Mouse (Mus musculus) neural tube, embryonic 14.5 days (tissue): ENCODE data around the gene Zfp128. TPM values are rescaled to one million over a fixed set of nuclear protein-coding genes. Genes with fewer than 3 reads are reported as not detected.
"Not testable (repeated sequence)": the region's sequence is repeated elsewhere in the genome, so short reads cannot be mapped to it uniquely, and the experiment has no call there.

Experiments used
- ATAC-seq: fragments of 200-750 bp; cut with Nextera tagmentation; 2 replicates; pipeline ENCODE4 v1.8.0; 2017; ENCODE audit warnings: low read depth, mild to moderate bottlenecking, moderate TSS enrichment, moderate library complexity
- H3K27ac ChIP-seq: fragments of 300-500 bp; sonication (generic); 2 replicates; pipeline ENCODE4 v1.5.1; 2014; ENCODE audit warnings: low read depth, mild to moderate bottlenecking, control low read depth, low read length, moderate library complexity, mixed read lengths
- H3K27me3 ChIP-seq: fragments of 300-500 bp; sonication (generic); 2 replicates; pipeline ENCODE4 v1.6.1; 2014; ENCODE audit warnings: low read length; ENCODE audit not compliant: control insufficient read depth, insufficient read depth
- H3K36me3 ChIP-seq: fragments of 300-500 bp; sonication (generic); 2 replicates; pipeline ENCODE4 v1.6.1; 2014; ENCODE audit warnings: low read length, mixed read lengths; ENCODE audit not compliant: control insufficient read depth, insufficient read depth
- H3K4me1 ChIP-seq: fragments of 300-500 bp; sonication (generic); 2 replicates; pipeline ENCODE4 v1.6.1; 2014; ENCODE audit warnings: low read length; ENCODE audit not compliant: control insufficient read depth, insufficient read depth
- H3K4me2 ChIP-seq: fragments of 300-500 bp; sonication (generic); 2 replicates; pipeline ENCODE4 v1.6.1; 2014; ENCODE audit warnings: mild to moderate bottlenecking, low read depth, low read length, control low read depth
- H3K4me3 ChIP-seq: fragments of 300-500 bp; sonication (generic); 2 replicates; pipeline ENCODE4 v1.5.1; 2014; ENCODE audit warnings: low read depth, low read length, control low read depth, mixed read lengths
- H3K9ac ChIP-seq: fragments of 300-500 bp; sonication (generic); replicated peaks from 2 replicates; pipeline ENCODE4 v1.6.1; 2014; ENCODE audit warnings: low read depth, mild to moderate bottlenecking, control low read depth, low read length, mixed read lengths
- H3K9me3 ChIP-seq: fragments of 300-500 bp; sonication (generic); 2 replicates; pipeline ENCODE4 v1.6.1; 2016; ENCODE audit warnings: low read length; ENCODE audit not compliant: control insufficient read depth
- WGBS: fragments of 180-500 bp; shearing (Covaris S2); extraction: QIAGEN DNeasy Blood & Tissue Kit; methylation state at CpG from one replicate; pipeline ENCODE4 v1.1.7; 2014; 5-methylcytosine and 5-hydroxymethylcytosine counted together
- polyA plus RNA-seq: library from polyadenylated mRNA; unstranded; fragments of >200 nt; fragmentation: Nextera tagmentation; extraction: Ambion mirVana; gene quantifications from 2 replicates; pipeline ENCODE4 v1.2.1, GENCODE M21; 2014

Zfp128 gene
- polyA plus RNA-seq, 1 experiment from 2014 or later: 7.4 TPM

GRCm38 (mm10) chr7:12913556-12913955 is 32.6 kb downstream of the Zfp128 start:
- H3K4me1 ChIP-seq: no peaks in the 10 kb centered on the region
- H3K4me2 ChIP-seq: no peak overlapping the region
- no peaks in the 10 kb centered on the region for H3K27me3 ChIP-seq
- no peak for ATAC-seq
- no peak overlapping the region for H3K9ac ChIP-seq
- H3K27ac ChIP-seq: no peak overlapping the region
- H3K9me3 ChIP-seq: no peaks in the 10 kb centered on the region
- no peak overlapping the region for H3K4me3 ChIP-seq
- H3K36me3 ChIP-seq: peaks cover 5% of the 10 kb centered on the region; the same call in 1 of the 2 replicates

GRCm38 (mm10) chr7:12920495-12920894 is 39.5 kb downstream of the Zfp128 start:
- H3K4me3 ChIP-seq, H3K9me3 ChIP-seq, H3K4me2 ChIP-seq, H3K27me3 ChIP-seq, ATAC-seq, H3K9ac ChIP-seq, H3K4me1 ChIP-seq, H3K27ac ChIP-seq: not testable (repeated sequence)
- WGBS: 92% methylated on average over 7 of the region's 8 CpGs
- H3K36me3 ChIP-seq: peaks cover 11% of the 10 kb centered on the region

GRCm38 (mm10) chr7:12921318-12921704 is 40.3 kb downstream of the Zfp128 start:
- Histone ChIP-seq H3K27ac (peak overlapping the region; percentile 85), H3K4me2 (peak overlapping the region; percentile 79), H3K9ac (peak overlapping the region; percentile 65), H3K9me3 (no peaks in the 10 kb centered on the region), H3K4me3 (peak overlapping the region; percentile 94), H3K4me1 (peaks cover 9% of the 10 kb centered on the region), H3K36me3 (peaks cover 19% of the 10 kb centered on the region), H3K27me3 (peaks cover 3% of the 10 kb centered on the region; the same call in 1 of the 2 replicates)
- peak; percentile 19 for ATAC-seq
- 0% methylated on average over 3 of the region's 3 CpGs for WGBS

- H3K9me3 ChIP-seq: no peaks in the 10 kb centered on the region
- under 1% methylated on average over 55 of the region's 55 CpGs for WGBS
- H3K4me2 ChIP-seq: peak within 1 kb of the TSS; percentile 79
- peaks cover 25% of the 10 kb centered on the region for H3K36me3 ChIP-seq
- peak within 1 kb of the TSS; percentile 86 for H3K9ac ChIP-seq
- H3K4me1 ChIP-seq: peaks cover 9% of the 10 kb centered on the region
- ATAC-seq: peak; percentile 98
- peaks cover 7% of the 10 kb centered on the region; the same call in 1 of the 2 replicates for H3K27me3 ChIP-seq
- peak within 1 kb of the TSS; percentile 85 for H3K27ac ChIP-seq
- peak within 1 kb of the TSS; percentile 94 for H3K4me3 ChIP-seq
These were observed 40.9 kb downstream of the Zfp128 start, which contains the start of gene Rps5 for GRCm38 (mm10) chr7:12921705-12922465. Gene Rps5, plus strand, starts transcription at chr7:12922290.

- peak overlapping the region; percentile 79 for H3K4me2 ChIP-seq
- H3K4me1 ChIP-seq: peaks cover 9% of the 10 kb centered on the region
- H3K27me3 ChIP-seq: peaks cover 11% of the 10 kb centered on the region
- no peak overlapping the region for H3K27ac ChIP-seq
- H3K36me3 ChIP-seq: peaks cover 28% of the 10 kb centered on the region
- peak overlapping the region; percentile 86 for H3K9ac ChIP-seq
- H3K9me3 ChIP-seq: no peaks in the 10 kb centered on the region
- no peak for ATAC-seq
- 5% methylated on average over 8 of the region's 8 CpGs for WGBS
- H3K4me3 ChIP-seq: peak overlapping the region; percentile 94
These were observed 41.8 kb downstream of the Zfp128 start for GRCm38 (mm10) chr7:12922729-12923128.

- no peak overlapping the region for H3K27ac ChIP-seq
- H3K27me3 ChIP-seq: peaks cover 11% of the 10 kb centered on the region
- H3K4me3 ChIP-seq: no peak overlapping the region
- peaks cover 9% of the 10 kb centered on the region for H3K4me1 ChIP-seq
- no peak overlapping the region for H3K4me2 ChIP-seq
- no peak for ATAC-seq
- H3K9ac ChIP-seq: no peak overlapping the region
- no peaks in the 10 kb centered on the region for H3K9me3 ChIP-seq
- 85% methylated on average over 7 of the region's 7 CpGs for WGBS
- peaks cover 28% of the 10 kb centered on the region for H3K36me3 ChIP-seq
These were observed 45.3 kb downstream of the Zfp128 start for GRCm38 (mm10) chr7:12926316-12926715.

- Histone ChIP-seq H3K27me3 (peaks cover 11% of the 10 kb centered on the region), H3K4me3 (peak within 1 kb of the TSS; percentile 22), H3K27ac (no peak within 1 kb of the TSS), H3K9ac (peak within 1 kb of the TSS; percentile 37), H3K4me1 (peaks cover 9% of the 10 kb centered on the region), H3K9me3 (no peaks in the 10 kb centered on the region), H3K36me3 (peaks cover 28% of the 10 kb centered on the region), H3K4me2 (peak within 1 kb of the TSS; percentile 41)
- ATAC-seq: no peak
- WGBS: 27% methylated on average over 8 of the region's 8 CpGs
These were observed 46.3 kb downstream of the Zfp128 start, which contains the start of gene Rnf225 for GRCm38 (mm10) chr7:12927191-12927680. Gene Rnf225, plus strand, starts transcription at chr7:12927416.

GRCm38 (mm10) chr7:12927693-12928589 is 47.0 kb downstream of the Zfp128 start:
- Histone ChIP-seq H3K9me3 (no peaks in the 10 kb centered on the region), H3K27me3 (peaks cover 11% of the 10 kb centered on the region), H3K36me3 (peaks cover 28% of the 10 kb centered on the region), H3K4me3 (peak overlapping the region; percentile 22), H3K9ac (peak overlapping the region; percentile 37), H3K27ac (no peak overlapping the region), H3K4me1 (peaks cover 7% of the 10 kb centered on the region), H3K4me2 (peak overlapping the region; percentile 41)
- peak; percentile 47; the same call in 1 of the 2 replicates for ATAC-seq
- WGBS: 3% methylated on average over 64 of the region's 65 CpGs
